Mouse (Mus musculus): ENCODE results near the gene Tgm7. TPM values are rescaled to one million over a fixed set of nuclear protein-coding genes. Genes with fewer than 3 reads are reported as not detected.

The Tgm7 gene
- not detected in 2 replicates for polyA plus RNA-seq (2012)

GRCm38 (mm10) chr2:121109695-121110094 is at the start of gene Tgm7:
Gene Tgm7, minus strand, starts transcription at chr2:121109795.
- H3K27me3 ChIP-seq (ENCODE audit: control insufficient read depth), result peaks cover 3% of the 10 kb centered on the region
- no peaks in the 10 kb centered on the region for H3K4me1 ChIP-seq (ENCODE audit: control insufficient read depth)
- H3K9me3 ChIP-seq (ENCODE audit: control insufficient read depth, low read length), result no peaks in the 10 kb centered on the region
- no peaks in the 10 kb centered on the region for H3K36me3 ChIP-seq (ENCODE audit: control insufficient read depth)
- TF ChIP-seq TAL1 (IDR thresholded peaks at IDR 0.05; ENCODE audit: low read length) (no peak), GATA1 (IDR thresholded peaks at IDR 0.05; ENCODE audit: low read length) (no peak)
- no peak within 1 kb of the TSS for H3K4me3 ChIP-seq (replicated peaks)

GRCm38 (mm10) chr2:121153100-121153499 is 43.5 kb upstream of the Tgm7 start:
- peaks cover 77% of the 10 kb centered on the region for H3K36me3 ChIP-seq (ENCODE audit: control insufficient read depth)

GRCm38 (mm10) chr2:121149679-121150078 is 40.1 kb upstream of the Tgm7 start:
- no peaks in the 10 kb centered on the region for H3K9me3 ChIP-seq (ENCODE audit: control insufficient read depth, low read length)
- TF ChIP-seq GATA1 (IDR thresholded peaks at IDR 0.05; ENCODE audit: low read length) (no peak), TAL1 (IDR thresholded peaks at IDR 0.05; ENCODE audit: low read length) (no peak)
- H3K36me3 ChIP-seq (ENCODE audit: control insufficient read depth), result peaks cover 79% of the 10 kb centered on the region
- no peak overlapping the region for H3K4me3 ChIP-seq (replicated peaks)
- no peaks in the 10 kb centered on the region for H3K27me3 ChIP-seq (ENCODE audit: control insufficient read depth)
- H3K4me1 ChIP-seq (ENCODE audit: control insufficient read depth), result no peaks in the 10 kb centered on the region

More at GRCm38 (mm10) chr2:121153100-121153499, 43.5 kb upstream of the Tgm7 start:
- Histone ChIP-seq H3K4me3 (replicated peaks) (no peak overlapping the region), H3K4me1 (ENCODE audit: control insufficient read depth) (no peaks in the 10 kb centered on the region), H3K9me3 (ENCODE audit: control insufficient read depth, low read length) (no peaks in the 10 kb centered on the region), H3K27me3 (ENCODE audit: control insufficient read depth) (no peaks in the 10 kb centered on the region)
- TF ChIP-seq TAL1 (IDR thresholded peaks at IDR 0.05; ENCODE audit: low read length) (no peak), GATA1 (IDR thresholded peaks at IDR 0.05; ENCODE audit: low read length) (no peak)

GRCm38 (mm10) chr2:121142415-121142814 is 32.8 kb upstream of the Tgm7 start:
- peaks cover 57% of the 10 kb centered on the region for H3K36me3 ChIP-seq (ENCODE audit: control insufficient read depth)
- no peaks in the 10 kb centered on the region for H3K9me3 ChIP-seq (ENCODE audit: control insufficient read depth, low read length)
- H3K27me3 ChIP-seq (ENCODE audit: control insufficient read depth), result no peaks in the 10 kb centered on the region
- H3K4me1 ChIP-seq (ENCODE audit: control insufficient read depth), result peaks cover 39% of the 10 kb centered on the region
- H3K4me3 ChIP-seq (replicated peaks), result no peak overlapping the region
- TF ChIP-seq TAL1 (IDR thresholded peaks at IDR 0.05; ENCODE audit: low read length) (no peak), GATA1 (IDR thresholded peaks at IDR 0.05; ENCODE audit: low read length) (no peak)

GRCm38 (mm10) chr2:121141216-121142035 is 31.8 kb upstream of the Tgm7 start:
- Histone ChIP-seq H3K4me1 (ENCODE audit: control insufficient read depth) (peaks cover 40% of the 10 kb centered on the region), H3K4me3 (replicated peaks) (peak overlapping the region; percentile 66), H3K36me3 (ENCODE audit: control insufficient read depth) (peaks cover 53% of the 10 kb centered on the region), H3K9me3 (ENCODE audit: control insufficient read depth, low read length) (no peaks in the 10 kb centered on the region), H3K27me3 (ENCODE audit: control insufficient read depth) (no peaks in the 10 kb centered on the region)
- no peak for TF ChIP-seq TAL1 (IDR thresholded peaks at IDR 0.05; ENCODE audit: low read length)
- TF ChIP-seq GATA1 (IDR thresholded peaks at IDR 0.05; ENCODE audit: low read length), result no peak

GRCm38 (mm10) chr2:121140018-121140882 is 30.7 kb upstream of the Tgm7 start, which contains the start of the genes Adal and Lcmt2:
Gene Adal, plus strand, starts transcription at chr2:121140428.
Gene Lcmt2, minus strand, starts transcription at chr2:121140653.
- TF ChIP-seq GATA1 (IDR thresholded peaks at IDR 0.05; ENCODE audit: low read length) (no peak), TAL1 (IDR thresholded peaks at IDR 0.05; ENCODE audit: low read length) (no peak)
- Histone ChIP-seq H3K9me3 (ENCODE audit: control insufficient read depth, low read length) (peaks cover under 1% of the 10 kb centered on the region; the same call in 1 of the 2 replicates), H3K4me1 (ENCODE audit: control insufficient read depth) (peaks cover 40% of the 10 kb centered on the region), H3K36me3 (ENCODE audit: control insufficient read depth) (peaks cover 45% of the 10 kb centered on the region), H3K27me3 (ENCODE audit: control insufficient read depth) (no peaks in the 10 kb centered on the region), H3K4me3 (replicated peaks) (peak within 1 kb of the TSS; percentile 100)

- H3K4me3 ChIP-seq (replicated peaks), result peak overlapping the region; percentile 100
- TF ChIP-seq GATA1 (IDR thresholded peaks at IDR 0.05; ENCODE audit: low read length) (no peak), TAL1 (IDR thresholded peaks at IDR 0.05; ENCODE audit: low read length) (no peak)
These were observed 29.8 kb upstream of the Tgm7 start for GRCm38 (mm10) chr2:121139266-121140017.

GRCm38 (mm10) chr2:121137371-121137770 is 27.8 kb upstream of the Tgm7 start:
- no peak overlapping the region for H3K4me3 ChIP-seq (replicated peaks)
- no peak for TF ChIP-seq TAL1 (IDR thresholded peaks at IDR 0.05; ENCODE audit: low read length)
- no peak for TF ChIP-seq GATA1 (IDR thresholded peaks at IDR 0.05; ENCODE audit: low read length)

More at GRCm38 (mm10) chr2:121139266-121140017, 29.8 kb upstream of the Tgm7 start:
- Histone ChIP-seq H3K9me3 (ENCODE audit: control insufficient read depth, low read length) (peaks cover 2% of the 10 kb centered on the region; the same call in 1 of the 2 replicates), H3K4me1 (ENCODE audit: control insufficient read depth) (peaks cover 40% of the 10 kb centered on the region), H3K36me3 (ENCODE audit: control insufficient read depth) (peaks cover 37% of the 10 kb centered on the region), H3K27me3 (ENCODE audit: control insufficient read depth) (no peaks in the 10 kb centered on the region)

More at GRCm38 (mm10) chr2:121137371-121137770, 27.8 kb upstream of the Tgm7 start:
- H3K27me3 ChIP-seq (ENCODE audit: control insufficient read depth), result no peaks in the 10 kb centered on the region
- H3K9me3 ChIP-seq (ENCODE audit: control insufficient read depth, low read length), result peaks cover 2% of the 10 kb centered on the region; the same call in 1 of the 2 replicates
- peaks cover 41% of the 10 kb centered on the region for H3K4me1 ChIP-seq (ENCODE audit: control insufficient read depth)
- H3K36me3 ChIP-seq (ENCODE audit: control insufficient read depth), result peaks cover 24% of the 10 kb centered on the region
